Mouse (Mus musculus) neural tube, embryonic 10.5 days (tissue): Measurements from ENCODE around the gene Nrxn2.

Source experiments
- DNase-seq: peaks from one replicate; pipeline ENCODE4 v3.0.0-alpha.2; 2017; ENCODE audit warnings: low spot score; ENCODE audit errors: extremely low spot score

Gene Nrxn2

DNA sequence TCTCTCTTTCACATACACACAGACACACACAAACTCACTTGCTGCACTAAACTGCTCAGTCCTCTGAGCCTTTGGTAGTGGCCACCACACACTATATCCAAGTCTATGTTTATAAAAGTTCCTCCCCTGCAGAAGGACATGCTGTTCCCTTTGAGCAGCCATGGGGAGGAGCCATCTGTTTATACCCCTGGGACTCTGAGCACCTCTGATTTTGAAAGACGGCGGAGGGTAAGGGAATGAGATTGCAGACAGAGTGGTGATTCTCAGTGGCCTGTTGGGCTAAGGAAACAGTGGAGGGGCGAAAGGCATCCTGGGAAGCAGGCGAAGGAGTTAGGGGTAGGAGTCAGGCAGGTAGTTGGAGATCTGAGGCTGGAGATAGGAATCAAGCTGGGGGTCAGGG, 121.1 kb downstream of the Nrxn2 start:
- no peak for DNase-seq

DNA sequence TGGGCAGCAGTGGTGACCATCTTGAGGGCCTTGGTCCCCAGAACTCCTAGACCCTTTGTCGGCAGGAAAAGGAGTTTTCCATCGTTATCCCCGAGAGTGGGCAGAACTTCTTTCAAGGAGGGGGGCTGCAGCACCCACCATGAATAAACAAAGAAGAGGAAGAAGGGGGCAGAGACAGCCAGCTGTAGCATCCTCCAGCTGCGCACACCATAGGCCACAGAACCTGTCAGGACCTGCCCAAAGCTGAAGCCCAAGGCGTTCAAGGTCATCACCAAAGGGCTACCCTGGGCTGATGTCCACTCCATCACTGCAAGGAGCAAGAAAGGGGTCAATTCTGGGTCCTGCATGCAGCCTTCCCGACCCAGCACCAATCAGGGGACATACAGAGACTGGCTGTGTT, 121.7 kb downstream of the Nrxn2 start:
- no peak for DNase-seq

GRCm38 (mm10) chr19:6541521-6541920, 123.0 kb downstream of the Nrxn2 start:
- no peak for DNase-seq

DNA sequence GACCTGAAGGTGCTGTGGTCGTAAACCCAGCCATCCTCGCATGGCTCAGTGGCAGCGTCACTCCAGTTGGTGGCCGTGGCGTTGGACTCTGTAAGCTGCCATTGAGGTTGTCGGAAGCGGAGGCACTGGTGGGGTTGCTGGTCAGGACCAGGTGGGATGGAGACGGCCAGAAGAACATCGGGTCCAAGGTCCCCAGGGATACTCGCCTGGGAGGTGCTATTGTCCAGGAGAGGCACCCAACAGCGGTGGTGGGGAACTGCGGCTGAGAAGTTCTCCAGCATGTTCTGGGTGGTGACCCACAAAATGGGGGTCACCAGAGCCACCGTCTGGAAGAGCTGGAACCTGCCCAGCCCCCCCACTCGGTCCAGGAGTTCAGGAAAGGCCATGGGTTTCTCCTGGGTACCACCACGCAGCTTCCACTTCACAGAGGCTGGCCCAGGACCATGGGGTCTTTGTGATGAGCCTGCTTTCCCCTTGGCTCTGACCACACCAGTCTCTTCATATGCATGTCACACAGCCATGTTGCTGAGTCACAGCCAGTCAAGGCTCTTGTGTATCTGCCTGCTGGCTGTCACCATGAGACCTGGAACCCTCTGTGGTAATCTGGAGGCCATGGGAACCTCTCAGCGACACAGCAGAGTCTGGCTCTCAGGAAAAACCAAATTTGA, 124.0 kb downstream of the Nrxn2 start, which contains the start of gene Slc22a12:
Gene Slc22a12, minus strand, starts transcription at position 666 of the 668 bp plus-strand sequence.
- DNase-seq, result no peak

GRCm38 (mm10) chr19:6543035-6543383, 124.5 kb downstream of the Nrxn2 start:
- DNase-seq, result no peak

GRCm38 (mm10) chr19:6543518-6543917, 125.0 kb downstream of the Nrxn2 start:
- no peak for DNase-seq

- DNase-seq, result no peak
Measured at GRCm38 (mm10) chr19:6544712-6545111, 126.2 kb downstream of the Nrxn2 start.

DNA sequence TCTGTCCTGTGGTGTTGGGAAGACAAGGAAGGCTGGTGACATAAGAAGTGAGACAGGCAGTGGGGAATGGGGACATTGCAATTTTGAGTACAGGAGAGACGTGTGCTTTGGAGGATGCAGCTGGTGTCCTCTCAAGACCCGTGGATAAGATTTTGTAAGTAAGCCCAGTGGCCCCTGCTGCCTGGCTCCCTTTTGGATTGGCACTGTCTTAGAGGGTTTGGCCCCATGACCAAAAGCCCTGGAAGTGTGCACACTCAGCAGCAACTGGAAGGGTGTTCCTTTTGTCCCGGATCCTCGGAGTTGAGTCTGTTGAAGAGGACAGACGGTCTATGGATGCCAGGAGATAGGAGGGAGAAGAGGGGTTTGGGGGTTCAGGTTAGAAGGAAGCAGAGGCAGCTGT, 127.0 kb downstream of the Nrxn2 start:
- DNase-seq, result no peak

- no peak for DNase-seq
Measured at GRCm38 (mm10) chr19:6546096-6546495, 127.6 kb downstream of the Nrxn2 start.

DNA sequence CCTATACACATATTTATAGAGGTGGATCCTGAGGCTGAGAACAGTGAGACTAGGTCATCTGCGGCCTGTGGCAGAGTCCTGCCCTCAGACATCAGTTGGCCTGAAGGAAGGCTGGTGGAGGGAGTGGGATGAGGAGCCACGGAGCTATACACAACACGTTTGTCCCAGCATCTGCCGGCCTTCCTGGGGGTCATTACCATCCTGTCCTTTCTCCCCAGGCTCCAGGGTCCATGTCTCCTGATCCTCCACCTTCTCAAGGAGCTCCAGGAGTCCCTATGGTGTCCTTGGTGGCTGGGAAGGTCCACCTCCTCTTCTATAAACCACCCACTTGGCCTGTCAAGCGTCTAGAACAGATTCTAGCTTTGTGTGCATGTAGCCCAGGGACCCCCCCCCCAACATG, 129.3 kb downstream of the Nrxn2 start:
- DNase-seq, result no peak

GRCm38 (mm10) chr19:6548431-6549410, 130.2 kb downstream of the Nrxn2 start:
- no peak for DNase-seq

GRCm38 (mm10) chr19:6549566-6549965, 131.0 kb downstream of the Nrxn2 start:
- DNase-seq, result no peak

GRCm38 (mm10) chr19:6551215-6551614, 132.7 kb downstream of the Nrxn2 start:
- DNase-seq, result no peak

DNA sequence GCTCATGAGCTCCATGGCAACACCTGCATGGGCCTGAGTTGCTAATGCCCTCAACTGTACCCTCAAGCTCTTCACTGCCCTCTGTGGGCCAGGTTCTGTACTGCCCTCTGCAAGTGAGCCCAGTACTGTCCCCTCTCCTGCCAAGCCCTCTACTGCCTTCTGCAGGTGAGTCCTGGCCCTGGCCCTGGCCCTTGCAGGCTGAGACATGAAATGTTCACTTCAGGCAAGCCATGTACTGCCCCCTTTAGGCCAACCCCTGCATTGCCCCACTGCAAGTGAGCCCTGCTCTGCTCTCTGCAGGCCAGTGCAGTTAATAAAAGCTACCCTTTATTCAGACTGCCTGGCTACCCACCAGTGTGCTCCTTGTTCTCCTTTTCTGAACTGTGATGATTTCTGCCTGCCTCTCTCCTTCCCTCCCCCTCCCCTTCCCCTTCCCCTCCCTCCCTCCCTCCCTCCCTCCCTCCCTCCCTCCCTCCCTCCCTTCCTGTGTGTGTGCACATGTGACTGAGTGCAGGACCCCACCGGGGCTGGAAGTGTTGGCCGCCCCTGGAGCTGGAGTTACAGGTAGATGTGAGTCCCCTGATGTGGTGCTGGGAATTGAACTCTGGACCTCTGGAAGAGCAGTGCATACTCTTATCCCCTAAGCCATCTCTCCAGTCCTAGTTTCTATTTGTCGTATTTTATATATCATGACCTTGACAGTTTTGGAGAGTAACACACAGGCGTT, 133.9 kb downstream of the Nrxn2 start:
- DNase-seq, result peak; percentile 46

- DNase-seq, result no peak
Measured at GRCm38 (mm10) chr19:6553174-6553573, 134.6 kb downstream of the Nrxn2 start.

DNA sequence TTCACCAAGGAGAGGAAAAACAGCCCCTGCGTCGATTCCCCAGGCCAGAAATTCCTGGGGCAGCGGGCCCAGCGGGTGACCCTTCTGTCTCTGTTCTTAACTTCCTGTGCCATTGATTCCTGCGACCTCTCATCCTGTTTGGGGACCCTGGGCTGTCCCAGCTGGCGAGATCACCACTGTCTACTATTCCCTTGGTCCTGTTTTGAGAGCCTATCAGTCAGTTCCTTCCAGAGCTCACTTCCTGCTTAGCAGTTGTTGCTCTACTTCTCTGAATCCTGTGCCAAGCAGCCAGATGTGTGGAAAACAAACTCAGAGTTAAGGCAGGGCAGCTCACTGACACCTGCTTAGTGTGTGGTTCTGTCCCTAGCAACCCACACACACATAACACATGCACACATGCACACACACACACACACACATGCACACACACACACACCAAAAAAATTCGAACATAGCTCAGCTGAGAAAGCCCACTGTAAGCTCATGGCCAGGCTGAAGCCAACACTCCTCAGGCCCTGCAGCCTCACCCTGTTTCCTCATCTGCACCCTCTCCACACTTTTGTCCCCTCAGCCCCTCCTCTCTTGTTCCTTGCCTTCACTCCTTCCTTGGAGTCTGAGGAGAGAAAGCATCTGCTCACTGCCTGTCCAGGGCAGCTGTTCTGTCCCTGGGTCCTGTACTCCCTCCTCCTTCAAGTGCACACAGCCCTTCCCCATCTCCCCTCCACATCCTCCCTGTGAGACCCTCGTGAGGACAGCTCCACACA, 135.5 kb downstream of the Nrxn2 start:
- no peak for DNase-seq

- no peak for DNase-seq
Measured at GRCm38 (mm10) chr19:6559576-6559975, 141.0 kb downstream of the Nrxn2 start.

DNA sequence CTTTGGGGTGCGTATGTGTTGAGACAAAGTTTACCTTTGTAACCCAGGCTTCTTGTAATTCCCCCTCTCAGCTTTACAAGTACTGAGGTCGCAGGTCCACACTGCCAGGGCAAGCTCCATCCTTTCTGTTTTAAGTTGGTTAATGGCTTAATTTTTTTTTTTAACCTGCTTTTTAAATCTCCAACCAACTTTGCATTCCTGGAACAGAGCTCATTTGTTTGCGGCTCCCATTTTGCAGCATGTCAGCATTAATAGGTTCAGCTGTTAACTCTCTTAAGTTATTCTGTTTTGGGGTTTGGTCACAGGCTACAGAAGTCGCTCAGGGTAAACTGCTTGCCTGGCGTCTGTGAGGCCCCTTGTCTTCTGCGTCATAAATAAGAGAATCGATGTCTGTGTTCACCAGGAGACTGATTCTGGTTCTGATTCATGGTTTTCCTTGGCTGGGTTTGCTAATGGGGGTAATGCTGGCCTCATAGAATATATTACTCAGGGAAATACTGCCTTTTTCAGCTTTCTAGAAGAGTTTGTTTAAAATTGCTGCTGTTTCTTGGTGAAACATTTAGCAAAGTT, 141.8 kb downstream of the Nrxn2 start:
- DNase-seq, result no peak

- no peak for DNase-seq
Measured at GRCm38 (mm10) chr19:6565136-6565535, 146.6 kb downstream of the Nrxn2 start.

GRCm38 (mm10) chr19:6566450-6566849, 147.9 kb downstream of the Nrxn2 start:
- no peak for DNase-seq

- DNase-seq, result no peak
Measured at GRCm38 (mm10) chr19:6569021-6569420, 150.5 kb downstream of the Nrxn2 start.
